Mouse (Mus musculus) lung, postnatal 14 days (tissue): ENCODE measurements around the gene Grcc10.

ENCODE experiments used
- DNase-seq: peaks from one replicate; pipeline ENCODE4 v3.0.0; 2021

Gene Grcc10

DNA sequence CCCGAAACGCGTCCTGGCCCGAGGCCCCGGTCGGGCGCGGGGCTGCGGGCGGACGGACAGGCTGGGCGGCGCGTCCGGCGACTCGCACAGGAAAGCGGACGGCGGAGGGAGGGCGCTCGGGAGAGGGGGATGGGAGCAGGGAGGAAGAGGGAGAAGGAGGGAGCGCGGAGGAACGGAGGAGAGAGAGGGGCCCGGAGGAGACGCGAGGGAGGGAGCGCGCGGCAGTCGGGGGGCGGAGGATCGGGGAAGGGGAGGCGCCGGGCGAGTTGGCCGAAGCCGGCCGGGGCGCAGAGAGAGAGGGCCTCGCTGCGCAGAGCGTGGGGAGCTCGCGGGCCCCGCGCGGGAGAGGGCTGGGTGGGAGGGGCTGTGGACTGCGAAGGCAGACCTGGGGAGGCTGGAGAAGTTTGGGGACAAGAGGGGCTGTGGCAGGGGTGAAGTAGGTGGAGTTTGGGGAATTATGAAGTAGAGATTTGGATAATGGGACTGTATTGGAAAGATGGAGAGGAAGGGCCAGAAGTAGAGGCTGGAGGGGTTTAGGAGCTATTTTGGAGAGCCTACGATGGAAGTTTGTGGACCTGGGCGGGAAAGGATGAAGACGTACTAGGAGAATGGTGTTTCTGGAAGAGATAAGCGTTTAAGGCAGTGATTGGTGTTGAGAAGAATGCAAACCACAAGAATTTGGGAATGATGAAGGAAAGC is 15.6 kb upstream of the Grcc10 start:
- peak; percentile 85 for DNase-seq

DNA sequence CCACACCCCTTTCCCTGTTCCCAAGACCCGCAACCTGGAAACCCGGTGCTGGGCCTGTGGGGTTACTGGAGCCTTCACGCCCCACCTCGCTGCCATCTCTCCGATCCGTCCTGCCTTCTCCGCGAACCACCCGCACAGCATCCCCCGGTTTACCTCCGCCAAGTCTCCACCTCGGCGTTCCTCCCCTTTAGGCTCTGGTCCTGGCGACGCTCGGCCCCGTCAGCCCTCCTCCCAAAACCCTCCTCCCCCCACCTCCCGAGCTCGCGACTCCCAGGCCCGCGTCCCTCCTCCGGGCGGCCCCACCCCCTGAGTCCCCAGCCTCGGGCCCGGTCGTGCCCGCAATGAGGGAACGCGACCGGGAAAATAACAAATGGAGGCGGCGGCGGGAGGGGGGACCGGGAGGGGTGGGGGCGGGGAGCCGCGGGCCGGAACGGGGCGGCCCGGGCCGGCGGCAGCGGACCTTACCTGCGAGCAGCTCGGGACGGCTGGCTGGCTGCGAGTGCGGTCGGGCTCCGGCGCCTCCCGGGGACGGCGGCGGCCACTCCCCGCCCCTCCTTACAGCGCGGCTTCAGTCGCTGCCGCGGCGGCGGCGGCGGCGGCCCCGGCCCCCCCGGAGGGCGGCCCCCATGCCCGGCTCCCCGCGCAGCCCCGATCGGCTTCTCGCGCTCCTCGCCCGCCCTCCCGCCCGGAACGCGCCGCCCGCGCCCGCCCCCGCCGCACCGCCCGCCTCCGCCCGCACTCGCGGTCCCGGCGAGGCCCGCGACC is 14.8 kb upstream of the Grcc10 start, which contains the start of the genes Gm45234 and Atn1:
TSS of gene Gm45234 (minus strand) at position 191 of the 765 bp plus-strand sequence.
TSS of gene Atn1 (minus strand) at position 694 of the 765 bp plus-strand sequence.
- peak; percentile 79 for DNase-seq

- no peak for DNase-seq
These were observed 14.1 kb upstream of the Grcc10 start for GRCm38 (mm10) chr6:124755306-124755705.

DNA sequence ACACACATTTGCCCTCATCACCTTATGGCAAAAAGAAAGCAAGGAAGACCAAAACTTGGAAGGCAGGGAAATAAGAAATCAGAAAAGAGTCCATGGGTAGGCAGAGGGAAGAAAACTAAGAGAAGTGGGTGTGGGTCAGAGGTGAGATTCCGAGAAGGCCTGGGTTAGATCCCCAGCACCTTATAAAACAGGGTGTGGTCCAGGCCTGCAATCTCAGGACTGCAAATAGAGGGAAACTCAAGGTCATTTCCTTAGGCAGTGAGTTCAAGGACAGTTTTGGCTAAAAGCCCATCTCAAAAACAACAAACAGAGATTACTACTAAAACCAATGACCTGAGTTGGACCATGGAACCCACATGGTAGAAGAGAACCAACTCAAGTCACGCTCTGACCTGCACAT is 12.7 kb upstream of the Grcc10 start:
- no peak for DNase-seq

GRCm38 (mm10) chr6:124750405-124750804 is 9.2 kb upstream of the Grcc10 start:
- DNase-seq: no peak

- DNase-seq: no peak
These were observed 5.8 kb upstream of the Grcc10 start for GRCm38 (mm10) chr6:124746654-124747632.

GRCm38 (mm10) chr6:124746296-124746605 is 5.1 kb upstream of the Grcc10 start:
- no peak for DNase-seq

- DNase-seq: peak; percentile 95
These were observed 4.5 kb upstream of the Grcc10 start for GRCm38 (mm10) chr6:124745490-124746295.

DNA sequence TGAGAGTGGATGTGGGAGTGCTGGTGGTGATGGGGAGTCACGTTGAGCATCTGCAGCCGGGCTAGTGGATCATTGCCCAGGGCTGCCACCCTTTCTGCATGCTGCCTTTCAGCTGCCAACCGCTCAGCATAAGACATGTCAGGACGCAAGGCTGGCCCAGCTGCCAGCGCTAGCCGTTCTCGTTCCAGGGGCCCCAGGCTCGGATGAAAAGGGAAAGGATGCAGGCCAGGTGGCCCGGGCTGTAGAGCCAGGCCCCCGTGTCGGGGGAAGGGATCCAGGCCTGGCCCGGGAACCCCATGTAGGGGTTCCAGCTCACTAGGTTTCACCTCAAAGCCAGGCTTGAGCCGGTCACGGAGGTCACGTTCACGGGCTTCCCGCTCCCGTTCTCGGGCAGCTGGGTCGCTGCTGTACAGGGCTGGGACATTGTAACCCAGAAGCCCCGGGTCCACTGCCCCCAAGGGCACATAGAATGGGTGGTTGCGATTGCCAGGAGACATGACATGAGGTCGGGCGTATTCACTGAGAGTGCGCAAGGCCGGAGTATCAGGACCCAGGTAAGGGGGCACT is 3.7 kb upstream of the Grcc10 start:
- no peak for DNase-seq

DNA sequence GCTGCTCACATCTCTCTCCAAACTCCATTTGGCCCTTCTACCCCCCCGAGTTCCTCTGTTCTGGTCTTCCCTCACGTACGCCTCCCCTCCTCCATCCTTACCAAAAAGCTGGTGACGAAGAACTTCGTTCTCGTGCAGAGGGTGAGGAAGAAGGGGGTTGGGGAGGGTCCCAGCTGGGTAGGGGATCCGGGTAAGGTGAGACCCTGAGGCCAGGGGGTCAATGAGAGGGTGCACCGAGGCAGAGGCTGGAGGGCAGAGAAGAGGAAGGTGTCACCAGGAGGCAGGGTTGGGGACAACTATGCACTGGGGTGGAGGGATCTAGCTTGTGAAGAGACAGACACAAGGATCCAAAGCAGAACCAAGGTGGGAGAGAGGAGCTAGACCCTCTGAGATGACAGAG is 2.5 kb upstream of the Grcc10 start:
- DNase-seq: no peak

GRCm38 (mm10) chr6:124742839-124743514 is 1.8 kb upstream of the Grcc10 start:
- DNase-seq: no peak

DNA sequence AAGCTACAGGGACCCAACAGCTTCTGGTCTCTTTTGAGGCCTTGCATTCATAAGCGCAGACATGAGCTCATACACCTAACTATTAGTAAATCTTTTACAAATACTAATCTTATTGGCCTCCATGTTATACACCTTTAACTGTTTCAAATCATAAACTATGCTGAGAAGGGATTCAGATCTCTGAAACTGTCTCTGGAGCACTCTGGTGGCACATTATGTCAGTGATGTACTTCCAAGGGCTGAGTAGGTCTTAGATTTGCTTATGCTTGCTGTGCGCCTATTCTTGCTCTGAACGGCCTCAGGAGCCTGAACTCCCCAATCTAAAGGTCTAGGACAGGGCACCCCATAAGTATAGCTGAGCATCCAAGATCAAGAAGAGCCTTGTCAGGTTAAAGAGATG is 668 bp upstream of the Grcc10 start:
- no peak for DNase-seq

GRCm38 (mm10) chr6:124740211-124740887 is 825 bp downstream of the Grcc10 start:
- DNase-seq: peak; percentile 49

DNA sequence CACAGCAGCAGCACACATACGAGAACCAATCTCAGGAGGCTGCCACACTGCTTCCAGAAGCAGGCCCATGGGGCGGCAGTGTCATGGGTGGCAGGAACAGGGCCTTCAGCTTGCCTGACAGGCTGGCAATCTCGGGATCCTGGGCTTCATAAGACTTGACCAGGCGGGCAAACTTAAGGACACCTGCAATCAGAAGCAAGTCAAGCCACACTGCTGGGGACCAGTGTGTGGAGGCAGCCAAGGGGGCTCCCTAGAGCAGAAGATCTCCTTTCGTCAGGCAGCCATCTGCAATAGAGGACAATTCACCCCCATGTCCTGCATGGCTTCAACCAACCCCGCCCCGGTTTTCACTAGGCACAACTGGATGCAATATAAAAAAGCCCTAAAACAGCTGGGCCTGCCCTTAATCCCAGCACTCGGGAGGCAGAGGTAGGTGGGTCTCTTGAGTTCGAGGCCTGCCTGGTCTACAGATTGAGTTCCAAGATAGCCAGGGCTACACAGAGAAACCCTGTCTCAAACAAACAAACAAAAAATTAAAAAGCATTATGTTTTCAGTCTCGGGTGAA is 1.9 kb downstream of the Grcc10 start:
- no peak for DNase-seq

DNA sequence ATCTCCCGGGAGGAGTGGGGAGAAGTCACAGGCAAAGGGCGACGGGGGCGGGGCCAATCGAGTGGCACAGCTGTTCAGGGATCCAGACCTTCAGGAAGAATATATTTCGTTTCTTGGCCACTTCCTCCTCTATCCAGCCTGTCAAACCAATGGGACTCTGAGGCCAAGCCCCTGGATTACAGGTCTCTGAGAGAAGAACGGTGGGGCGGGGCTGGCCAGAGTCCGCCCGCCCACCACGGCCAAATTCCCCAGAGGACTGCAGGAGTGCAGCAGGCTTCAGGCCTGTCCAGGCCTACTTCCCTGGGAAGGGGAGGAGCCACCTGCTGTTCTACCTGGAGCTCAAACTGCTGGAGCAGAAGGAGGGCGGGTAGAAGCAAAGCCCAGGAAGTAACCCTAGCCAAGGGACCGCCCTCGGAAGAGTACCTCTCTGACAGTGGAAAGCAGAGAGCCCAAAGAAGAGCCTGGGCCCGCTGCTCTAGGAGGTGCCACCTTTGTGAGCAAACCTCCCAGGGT is 2.6 kb downstream of the Grcc10 start, which contains the start of gene Ptpn6:
TSS of gene Ptpn6 (minus strand) at position 204 of the 513 bp plus-strand sequence.
- DNase-seq: peak; percentile 73

- no peak for DNase-seq
These were observed 4.1 kb downstream of the Grcc10 start for GRCm38 (mm10) chr6:124737040-124737439.

DNA sequence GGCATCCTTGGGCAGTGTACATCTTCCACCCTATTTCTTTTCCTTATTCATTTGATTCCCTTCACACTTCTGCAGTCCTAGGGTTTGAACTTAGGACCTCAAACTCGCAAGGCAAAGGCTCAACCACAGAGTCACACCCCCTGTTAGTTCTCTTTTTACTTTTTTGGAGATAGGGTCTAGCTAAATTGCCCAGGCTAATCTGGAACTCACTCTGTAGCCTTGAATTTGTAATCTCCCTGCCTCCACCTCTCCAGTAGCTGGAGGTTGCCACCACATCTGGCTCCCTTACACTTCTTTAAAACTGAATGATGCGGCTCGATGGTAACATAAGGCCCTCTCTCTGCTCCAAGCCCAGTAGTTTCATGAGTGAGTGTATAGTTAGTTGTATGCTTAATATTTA is 6.8 kb downstream of the Grcc10 start:
- DNase-seq: no peak

- DNase-seq: peak; percentile 57
These were observed 8.5 kb downstream of the Grcc10 start for GRCm38 (mm10) chr6:124732476-124733370.

GRCm38 (mm10) chr6:124731038-124731437 is 10.1 kb downstream of the Grcc10 start:
- DNase-seq: no peak
